Mouse (Mus musculus): ENCODE data around the gene Rhcg.

Gene Rhcg

GRCm38 (mm10) chr7:79617418-79617817 lies at the start of gene Rhcg:
Rhcg (minus strand) TSS chr7:79617657.
- no peak for DNase-seq (ENCODE audit: low spot score)

- no peak for DNase-seq (ENCODE audit: low spot score)
Observed at GRCm38 (mm10) chr7:79666690-79667089, 49.2 kb upstream of the Rhcg start.

DNA sequence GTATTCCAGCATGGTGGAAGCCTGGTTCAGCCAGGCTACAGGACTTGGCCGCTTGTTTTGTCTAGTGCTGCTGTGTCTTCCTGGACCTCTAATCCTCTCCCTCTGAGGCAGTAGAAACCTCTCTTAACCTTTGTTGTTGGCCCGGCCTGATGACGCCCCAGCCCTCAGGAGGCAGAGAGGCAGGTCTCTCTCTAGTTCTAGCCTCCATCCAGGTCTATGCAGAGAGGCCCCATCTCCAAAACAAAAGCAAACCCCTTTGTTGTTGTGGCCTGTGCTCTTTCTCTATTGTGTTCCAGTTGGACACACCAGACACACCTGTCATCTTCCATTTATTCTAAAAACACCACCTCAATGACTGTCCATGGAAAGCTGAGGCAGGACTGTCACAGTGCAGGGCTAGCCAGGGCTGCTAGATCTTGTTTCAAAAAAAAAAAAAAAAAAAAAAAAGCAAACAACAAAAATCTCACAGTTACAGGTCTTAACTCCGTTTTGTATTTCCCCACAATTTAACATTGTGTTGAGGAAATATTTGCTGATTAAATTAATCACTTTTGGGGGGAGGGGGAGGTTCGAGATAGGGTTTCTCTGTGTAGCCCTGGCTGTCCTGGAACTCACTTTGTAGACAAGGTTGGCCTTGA lies 43.9 kb upstream of the Rhcg start:
- no peak for DNase-seq (ENCODE audit: low spot score)

- DNase-seq (ENCODE audit: low spot score): no peak
Observed at GRCm38 (mm10) chr7:79660291-79661150, 43.1 kb upstream of the Rhcg start.

DNA sequence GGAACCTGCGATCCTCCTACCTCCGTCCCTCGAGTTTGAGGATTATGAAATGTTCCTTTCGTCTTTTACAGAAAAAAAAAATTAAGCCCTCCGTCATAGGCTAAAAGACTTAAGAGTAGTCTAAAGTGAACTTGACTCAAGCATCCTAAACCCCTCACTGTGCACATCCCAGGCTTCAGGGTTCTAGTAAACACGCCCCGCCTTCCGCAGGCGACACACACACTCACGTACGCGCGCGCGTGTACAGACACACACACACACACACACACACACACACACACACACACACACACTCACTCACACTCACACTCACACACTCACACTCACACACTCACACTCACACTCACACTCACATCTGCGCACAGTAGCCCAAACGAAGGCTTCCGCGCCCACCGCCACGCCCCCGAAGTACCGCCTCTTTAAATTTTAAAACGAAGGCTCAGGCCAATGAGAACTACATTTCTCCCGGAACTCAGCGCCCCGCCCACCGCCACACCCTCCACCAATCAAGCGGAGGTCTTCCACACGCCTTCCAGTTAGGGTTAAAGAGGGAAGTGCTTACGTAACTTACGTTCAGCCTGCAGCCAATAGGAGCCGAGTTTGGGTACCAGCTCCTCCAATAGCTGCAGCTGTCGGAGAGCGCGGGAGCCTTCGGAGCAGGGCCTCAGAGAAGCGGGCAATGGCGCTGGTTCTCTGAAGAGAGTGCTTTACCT lies 42.3 kb upstream of the Rhcg start, which contains the start of gene Ticrr:
TSS of gene Ticrr (plus strand) at position 619 of the 713 bp plus-strand sequence.
- DNase-seq (ENCODE audit: low spot score): peak; percentile 77

- no peak for DNase-seq (ENCODE audit: low spot score)
Observed at GRCm38 (mm10) chr7:79654586-79654985, 37.1 kb upstream of the Rhcg start.

DNA sequence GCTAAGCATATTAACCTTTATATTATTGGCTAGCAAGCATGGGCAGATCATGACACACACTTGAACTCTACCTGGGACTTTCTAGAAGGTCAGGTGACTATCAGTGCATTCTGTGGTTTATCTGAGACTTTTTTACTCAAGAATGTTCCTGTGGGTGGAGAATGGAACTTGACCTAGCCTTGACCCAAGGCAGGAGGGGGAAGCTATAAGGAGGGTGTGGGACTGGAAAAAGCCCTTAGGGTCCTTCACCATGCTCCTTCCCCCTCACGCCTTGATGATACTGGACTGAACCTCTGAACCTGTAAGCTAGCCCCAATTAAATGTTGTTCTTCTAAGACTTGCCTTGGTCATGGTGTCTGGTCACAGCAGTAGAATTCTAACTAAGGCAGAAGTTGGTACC lies 36.7 kb upstream of the Rhcg start:
- no peak for DNase-seq (ENCODE audit: low spot score)

DNA sequence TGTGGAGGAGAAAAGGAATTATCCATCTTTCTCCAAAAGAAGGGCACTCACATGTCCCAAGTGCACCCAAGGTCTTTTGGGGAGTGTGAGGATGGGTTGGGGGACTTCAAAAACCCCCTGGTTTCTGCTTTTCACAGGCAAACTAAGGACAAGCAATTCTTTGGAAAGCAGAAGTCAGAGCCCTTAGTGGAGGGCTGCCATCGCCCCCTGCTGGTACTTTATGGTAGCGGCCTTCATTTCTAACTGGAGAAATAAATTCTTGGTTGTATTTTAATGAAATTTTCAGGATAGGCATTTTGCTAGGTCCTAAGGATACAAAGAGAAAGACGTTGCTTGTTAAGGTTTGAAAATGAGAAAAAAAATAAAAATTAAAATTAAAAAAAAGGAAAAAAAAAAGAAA lies 31.5 kb upstream of the Rhcg start:
- no peak for DNase-seq (ENCODE audit: low spot score)

DNA sequence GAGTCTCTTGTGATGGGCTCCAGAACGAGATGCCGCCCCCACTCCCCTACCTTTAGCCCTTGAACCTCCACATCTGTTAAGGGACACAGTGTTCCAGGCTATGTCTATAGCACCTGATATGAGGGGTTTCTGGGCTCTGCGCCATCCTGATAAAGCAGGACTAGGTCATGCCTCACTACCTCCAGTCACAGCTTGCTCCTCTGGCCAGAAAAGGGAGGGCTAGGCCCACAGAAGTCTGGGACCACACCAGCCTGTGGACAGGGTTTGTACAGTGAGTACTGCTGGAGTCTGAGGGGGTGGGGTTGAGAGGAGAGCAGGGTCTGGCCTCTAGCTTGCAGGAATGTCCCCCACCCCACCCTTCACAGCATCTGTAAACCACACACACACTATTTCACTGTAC lies 29.8 kb upstream of the Rhcg start:
- no peak for DNase-seq (ENCODE audit: low spot score)

DNA sequence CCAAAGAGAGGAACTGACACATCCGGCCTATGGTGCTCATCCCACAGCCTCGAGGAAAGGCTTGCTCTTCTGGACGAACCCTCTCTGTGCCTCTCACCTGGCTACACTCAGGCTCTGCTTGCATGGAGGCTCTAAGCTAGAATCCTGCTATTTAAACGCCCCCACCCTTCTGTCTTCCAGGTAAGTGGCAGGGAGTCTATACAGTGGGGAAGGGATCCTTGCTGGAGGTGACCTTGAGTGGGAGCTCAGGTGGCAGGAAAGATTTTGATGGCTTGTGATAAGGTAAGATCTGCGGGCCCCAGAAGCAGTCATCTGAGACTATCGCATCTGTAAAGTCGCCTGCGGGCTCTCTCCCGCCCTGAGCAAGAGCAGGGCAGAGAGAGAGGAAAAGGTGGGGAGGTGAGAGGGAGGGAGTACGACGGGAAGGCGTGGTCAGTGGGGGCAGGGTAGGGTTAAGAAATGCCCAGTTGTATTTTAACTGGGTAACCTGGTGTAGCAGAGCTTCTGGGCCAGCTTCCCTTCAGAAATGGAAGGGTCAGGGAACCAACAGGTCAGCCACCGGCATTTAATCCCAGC lies 14.4 kb upstream of the Rhcg start:
- no peak for DNase-seq (ENCODE audit: low spot score)

GRCm38 (mm10) chr7:79628271-79628913 lies 10.9 kb upstream of the Rhcg start:
- no peak for DNase-seq (ENCODE audit: low spot score)

- no peak for DNase-seq (ENCODE audit: low spot score)
Observed at GRCm38 (mm10) chr7:79626170-79626569, 8.7 kb upstream of the Rhcg start.

DNA sequence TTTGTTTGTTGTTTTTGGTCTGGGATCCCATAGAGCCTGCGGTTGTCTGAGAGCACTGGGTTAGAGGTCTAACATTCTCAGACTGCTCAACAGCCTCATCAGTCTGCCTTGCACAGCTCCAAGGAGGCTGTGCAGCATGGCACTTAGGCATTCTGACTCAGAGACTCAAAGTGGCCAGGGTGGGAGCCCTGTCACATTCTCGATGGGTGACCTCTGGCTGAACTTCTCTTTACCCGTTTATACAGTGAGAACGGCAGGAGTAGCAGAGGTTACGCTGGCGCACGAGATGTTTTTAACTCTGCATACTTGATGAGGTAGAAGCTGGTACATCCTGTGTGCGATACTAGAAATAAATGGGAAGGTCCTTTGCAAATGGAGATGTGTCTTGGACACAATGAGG lies 5.6 kb upstream of the Rhcg start:
- DNase-seq (ENCODE audit: low spot score): no peak

- DNase-seq (ENCODE audit: low spot score): no peak
Observed at GRCm38 (mm10) chr7:79619493-79619892, 2.0 kb upstream of the Rhcg start.

DNA sequence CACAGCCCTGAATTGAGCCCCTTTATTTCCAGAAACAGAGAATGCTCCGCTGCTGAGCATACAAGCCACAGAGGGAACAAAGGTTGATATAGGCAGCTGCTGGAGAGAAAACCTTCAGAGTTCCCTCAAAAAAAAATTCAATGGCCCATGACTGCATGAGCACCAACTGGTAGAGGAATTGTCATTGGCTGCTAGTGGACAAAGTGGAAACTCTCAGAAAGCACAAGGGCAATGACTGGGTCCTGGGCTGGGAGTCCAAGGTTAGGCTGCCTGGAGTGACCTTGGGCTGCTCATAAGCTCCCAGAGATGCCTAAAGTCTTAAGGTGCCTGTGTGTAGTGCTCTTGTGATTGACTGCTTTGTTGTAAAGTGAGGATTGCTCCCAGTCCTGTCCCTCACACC lies 1.5 kb downstream of the Rhcg start:
- no peak for DNase-seq (ENCODE audit: low spot score)

DNA sequence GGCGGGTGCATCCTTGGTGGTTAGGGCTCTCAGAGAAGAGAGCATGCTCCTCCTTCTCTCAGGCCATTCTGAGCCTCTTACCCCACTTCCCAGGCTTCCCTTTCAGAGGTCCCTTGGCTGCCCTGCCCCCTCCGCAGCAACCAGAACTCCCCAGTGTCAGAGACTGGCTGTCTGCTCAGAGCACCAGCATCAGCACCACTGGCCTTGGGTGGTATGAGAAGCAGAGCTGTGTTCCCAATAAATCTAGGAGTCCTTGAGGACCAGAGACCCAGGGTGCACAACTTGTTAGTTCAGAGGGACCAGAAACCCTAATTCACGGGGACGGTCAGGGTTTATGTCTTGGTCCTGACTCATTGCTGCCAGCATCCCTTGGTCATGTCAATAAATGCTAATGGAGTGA lies 2.4 kb downstream of the Rhcg start:
- no peak for DNase-seq (ENCODE audit: low spot score)

DNA sequence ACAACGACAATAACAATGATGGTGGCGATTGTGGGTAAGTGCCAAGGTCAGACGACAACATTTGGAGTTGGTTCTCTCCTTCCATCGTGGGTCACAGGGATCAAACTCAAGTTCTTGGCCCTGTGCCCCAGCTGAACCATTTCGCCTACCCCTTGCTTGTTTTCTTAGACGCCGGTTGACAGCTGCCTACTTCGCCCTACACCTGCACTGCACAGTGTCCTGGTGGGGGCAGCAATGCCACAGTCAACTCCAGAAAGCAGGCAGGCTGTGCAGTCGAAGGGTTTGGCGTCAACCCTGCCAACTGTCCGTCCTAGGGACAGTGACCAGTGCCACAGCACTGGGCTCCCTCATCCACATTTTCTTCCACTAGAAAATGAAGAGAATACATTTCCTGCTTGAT lies 4.1 kb downstream of the Rhcg start:
- no peak for DNase-seq (ENCODE audit: low spot score)

- no peak for DNase-seq (ENCODE audit: low spot score)
Observed at GRCm38 (mm10) chr7:79612783-79613182, 4.7 kb downstream of the Rhcg start.

- DNase-seq (ENCODE audit: low spot score): no peak
Observed at GRCm38 (mm10) chr7:79611901-79612300, 5.6 kb downstream of the Rhcg start.

DNA sequence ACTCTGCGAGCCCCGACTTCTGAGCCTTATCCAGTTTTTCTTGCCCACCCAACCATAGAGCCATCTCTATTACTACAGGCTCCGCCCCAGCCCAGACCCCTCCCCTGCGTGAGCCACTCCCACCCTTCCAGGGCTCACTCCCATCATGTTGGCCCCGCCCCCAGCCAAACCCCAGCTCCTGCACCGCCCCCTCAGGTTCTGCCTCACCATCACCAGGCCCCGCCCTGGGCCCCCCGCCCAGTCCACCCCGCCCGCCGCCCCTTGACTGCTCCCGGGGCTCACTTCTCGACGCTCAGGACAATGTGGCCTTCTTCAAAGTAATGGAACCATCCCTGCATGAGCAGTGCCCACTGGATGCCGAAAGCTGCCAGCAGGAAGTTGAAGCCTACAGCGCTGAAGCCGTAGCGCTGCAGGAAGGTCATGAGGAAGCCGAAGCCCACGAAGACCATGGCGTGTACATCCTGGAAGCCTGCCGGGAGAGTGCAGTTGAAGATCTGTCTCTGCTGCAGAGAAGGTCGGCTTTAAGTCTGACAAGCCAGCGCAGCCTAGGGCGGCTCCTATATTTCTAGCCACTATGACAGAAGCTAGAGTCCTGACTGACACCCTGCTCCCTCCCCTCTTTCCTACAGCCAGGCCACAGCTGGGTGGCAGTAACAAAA lies 10.1 kb downstream of the Rhcg start:
- DNase-seq (ENCODE audit: low spot score): no peak

- no peak for DNase-seq (ENCODE audit: low spot score)
Observed at GRCm38 (mm10) chr7:79606766-79607165, 10.7 kb downstream of the Rhcg start.

DNA sequence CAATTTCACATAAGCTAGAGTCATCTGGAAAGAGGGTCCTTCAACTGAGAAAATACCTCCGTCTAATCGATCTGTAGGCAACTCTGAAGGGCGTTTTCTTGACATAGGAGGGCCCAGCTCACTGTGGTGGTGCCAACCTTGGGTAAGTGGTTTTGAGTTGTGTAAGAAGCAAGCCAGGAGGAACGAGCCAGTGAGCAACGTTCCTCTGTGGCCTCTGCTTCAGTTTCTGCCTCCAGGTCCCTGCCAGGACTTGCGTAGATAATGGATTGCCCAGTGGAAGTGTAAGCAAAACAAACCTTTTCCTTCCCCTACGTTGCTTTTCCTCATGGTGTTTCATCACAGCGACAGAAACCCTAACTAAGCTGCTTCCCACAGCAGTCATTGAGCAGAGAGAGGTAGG lies 15.5 kb downstream of the Rhcg start:
- no peak for DNase-seq (ENCODE audit: low spot score)
